Mouse (Mus musculus) MEL (cell line): Measurements from ENCODE around the gene Usp15. TPM values are rescaled to one million over a fixed set of nuclear protein-coding genes. Genes with fewer than 3 reads are reported as not detected.

Experiments used
- DNase-seq: peaks from one replicate; pipeline ENCODE4 v3.0.0; 2011; ENCODE audit warnings: low read depth, low spot score
- H3K27ac ChIP-seq: 2 replicates; pipeline ENCODE4 v1.5.1; 2012; ENCODE audit warnings: low read depth, mild to moderate bottlenecking, control low read depth, low read length, moderate library complexity; ENCODE audit not compliant: control insufficient read depth
- H3K27me3 ChIP-seq, 2 experiments: fragments of 150-350 bp in 1 of 2; sonication (generic) in 1 of 2; 2 replicates each; pipeline ENCODE4 v1.6.1; 2012; ENCODE audit warnings: low read length in 2 of 2, mild to moderate bottlenecking in 2 of 2, improper control_type of control experiment in 1 of 2, moderate library complexity in 1 of 2; ENCODE audit not compliant: insufficient read depth in 2 of 2, control insufficient read depth in 1 of 2
- H3K36me3 ChIP-seq, 2 experiments: 2 replicates each; pipeline ENCODE4 v1.6.1; 2012 to 2014; ENCODE audit warnings: low read length in 2 of 2, improper control_type of control experiment in 1 of 2, inconsistent platforms in 1 of 2, mild to moderate bottlenecking in 1 of 2; ENCODE audit not compliant: insufficient read depth in 2 of 2, control insufficient read depth in 1 of 2
- H3K4me1 ChIP-seq, 2 experiments: fragments of 150-350 bp in 1 of 2; sonication (generic) in 1 of 2; 2 replicates each; pipeline ENCODE4 v1.6.1; 2012; ENCODE audit warnings: low read length in 2 of 2, improper control_type of control experiment in 1 of 2, mild to moderate bottlenecking in 1 of 2; ENCODE audit not compliant: insufficient read depth in 2 of 2, control insufficient read depth in 1 of 2
- H3K4me3 ChIP-seq, 2 experiments: fragments of 150-350 bp in 1 of 2; sonication (generic) in 1 of 2; 2 replicates each; pipeline ENCODE4 v1.5.1; 2012; ENCODE audit warnings: low read depth in 2 of 2, low read length in 2 of 2, mild to moderate bottlenecking in 2 of 2, moderate library complexity in 2 of 2, control low read depth in 1 of 2, improper control_type of control experiment in 1 of 2; ENCODE audit not compliant: control insufficient read depth in 1 of 2, insufficient read depth in 1 of 2
- H3K79me2 ChIP-seq: 2 replicates; pipeline ENCODE4 v1.6.1; 2012; ENCODE audit warnings: mild to moderate bottlenecking, low read length, moderate library complexity; ENCODE audit not compliant: control insufficient read depth, poor library complexity, insufficient read depth
- H3K9ac ChIP-seq: 2 replicates; pipeline ENCODE4 v1.6.1; 2012; ENCODE audit warnings: low read depth, mild to moderate bottlenecking, control low read depth, low read length, moderate library complexity; ENCODE audit not compliant: control insufficient read depth, poor library complexity, severe bottlenecking
- H3K9me3 ChIP-seq: fragments of 150-350 bp; sonication (generic); replicated peaks from 2 replicates; pipeline ENCODE4 v1.6.1; 2012; ENCODE audit warnings: mild to moderate bottlenecking, low read length, improper control_type of control experiment, moderate library complexity; ENCODE audit not compliant: insufficient read depth
- BHLHE40 ChIP-seq: IDR thresholded peaks from 2 replicates; pipeline ENCODE4 v1.6.1; 2012; ENCODE audit warnings: low read depth, mild to moderate bottlenecking, inconsistent platforms, low read length, improper control_type of control experiment, borderline replicate concordance
- CTCF ChIP-seq, 3 experiments: IDR thresholded peaks in 2 of 3; conservative IDR thresholded peaks in 1 of 3; 2 replicates each; pipeline ENCODE4 v1.5.1; 2011 to 2012; ENCODE audit warnings: low read length in 3 of 3, low read depth in 2 of 3, mild to moderate bottlenecking in 2 of 3, improper control_type of control experiment in 1 of 3, inconsistent platforms in 1 of 3, mixed read lengths in 1 of 3, moderate library complexity in 1 of 3; ENCODE audit not compliant: control insufficient read depth in 1 of 3, insufficient read depth in 1 of 3, poor library complexity in 1 of 3, severe bottlenecking in 1 of 3
- GABPA ChIP-seq: IDR thresholded peaks from 2 replicates; pipeline ENCODE4 v1.6.1; 2012; ENCODE audit warnings: low read depth, mild to moderate bottlenecking, inconsistent platforms, low read length, improper control_type of control experiment, moderate library complexity
- GATA1 ChIP-seq: IDR thresholded peaks from 2 replicates; pipeline ENCODE4 v1.6.1; 2011; ENCODE audit warnings: low read depth, low read length, improper control_type of control experiment
- HCFC1 ChIP-seq: IDR thresholded peaks from 2 replicates; pipeline ENCODE4 v1.6.1; 2012; ENCODE audit warnings: low read depth, mild to moderate bottlenecking, inconsistent platforms, low read length, improper control_type of control experiment, moderate library complexity
- MAZ ChIP-seq: IDR thresholded peaks from 2 replicates; pipeline ENCODE4 v1.6.1; 2012; ENCODE audit warnings: low read depth, mild to moderate bottlenecking, inconsistent platforms, low read length, improper control_type of control experiment
- POLR2A ChIP-seq, 2 experiments: IDR thresholded peaks; 2 replicates each; pipeline ENCODE4 v1.6.1; 2011 to 2012; ENCODE audit warnings: low read length in 2 of 2, mild to moderate bottlenecking in 2 of 2, control low read depth in 1 of 2, improper control_type of control experiment in 1 of 2, low read depth in 1 of 2, moderate library complexity in 1 of 2; ENCODE audit not compliant: control insufficient read depth in 1 of 2, insufficient read depth in 1 of 2, poor library complexity in 1 of 2
- POLR2AphosphoS5 ChIP-seq: IDR thresholded peaks from 2 replicates; pipeline ENCODE4 v1.6.1; 2012; ENCODE audit warnings: low read depth, borderline replicate concordance, mild to moderate bottlenecking, inconsistent platforms, low read length, moderate library complexity, mixed read lengths
- RAD21 ChIP-seq: IDR thresholded peaks from 2 replicates; pipeline ENCODE4 v1.6.1; 2011; ENCODE audit warnings: mild to moderate bottlenecking, low read depth, low read length, improper control_type of control experiment
- RCOR1 ChIP-seq: IDR thresholded peaks from 2 replicates; pipeline ENCODE4 v1.6.1; 2012; ENCODE audit warnings: low read depth, mild to moderate bottlenecking, inconsistent platforms, low read length, improper control_type of control experiment
- SMC3 ChIP-seq: IDR thresholded peaks from 2 replicates; pipeline ENCODE4 v1.6.1; 2011; ENCODE audit warnings: low read depth, low read length, improper control_type of control experiment
- TBP ChIP-seq: IDR thresholded peaks from 2 replicates; pipeline ENCODE4 v1.8.0; 2011; ENCODE audit warnings: low read depth, low read length, improper control_type of control experiment
- TCF12 ChIP-seq: IDR thresholded peaks from 2 replicates; pipeline ENCODE4 v1.6.1; 2014; ENCODE audit warnings: low read depth, mild to moderate bottlenecking, inconsistent platforms, low read length, improper control_type of control experiment, moderate library complexity
- USF2 ChIP-seq, 2 experiments: IDR thresholded peaks; 2 replicates each; pipeline ENCODE4 v1.6.1; 2011 to 2012; ENCODE audit warnings: improper control_type of control experiment in 2 of 2, low read length in 2 of 2, borderline replicate concordance in 1 of 2, inconsistent platforms in 1 of 2, low read depth in 1 of 2, mild to moderate bottlenecking in 1 of 2; ENCODE audit not compliant: insufficient read depth in 1 of 2
- ZNF384 ChIP-seq: IDR thresholded peaks from 2 replicates; pipeline ENCODE4 v1.6.1; 2012; ENCODE audit warnings: low read depth, mild to moderate bottlenecking, inconsistent platforms, low read length, improper control_type of control experiment
- polyA plus RNA-seq, 2 experiments: library from polyadenylated mRNA; stranded (reverse) in 1 of 2; unstranded in 1 of 2; fragments of >175 nt in 1 of 2; fragments of >200 nt in 1 of 2; gene quantifications; 2 replicates each; pipeline versions ENCODE4 v1.2.1 to v1.2.4; 2012; ENCODE audit warnings: low replicate concordance in 2 of 2, low read depth in 1 of 2; ENCODE audit not compliant: insufficient read length in 2 of 2, insufficient read depth in 1 of 2, missing spikeins in 1 of 2
- total RNA-seq: library from RNA; depleted of rRNA; stranded (reverse); fragments of 300-350 nt; gene quantifications from 2 replicates; pipeline ENCODE4 v1.2.3, GENCODE M21; 2012

The Usp15 gene
- total and polyA plus RNA-seq, 3 experiments: 98.2 to 150 (median 117) TPM

DNA sequence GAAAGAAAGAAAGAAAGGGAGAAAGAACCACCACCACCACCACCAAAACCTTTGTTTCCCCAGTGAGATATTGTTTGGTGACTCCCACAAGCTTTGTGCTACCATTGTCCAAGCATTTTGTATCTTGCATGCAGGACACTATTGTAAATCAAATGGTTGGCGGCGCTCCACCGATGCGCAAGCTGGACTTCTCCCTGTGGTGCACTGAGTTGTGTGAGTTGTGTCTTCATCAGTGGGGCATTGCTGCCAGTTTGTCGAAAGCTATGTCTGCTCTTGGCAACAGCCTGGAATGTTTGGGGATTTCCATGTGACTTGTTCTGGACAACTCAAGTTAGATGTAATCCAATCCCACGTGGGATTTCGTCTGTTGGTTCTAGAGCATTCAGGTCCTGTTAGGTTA lies 102.3 kb downstream of the Usp15 start:
- TF ChIP-seq POLR2AphosphoS5 (no peak), ZNF384 (no peak), MAZ (no peak), RCOR1 (no peak), GABPA (no peak), SMC3 (no peak)
- no peaks in the 10 kb centered on the region for H3K9me3 ChIP-seq
- H3K36me3 ChIP-seq: peaks cover 0 to 6% of the 10 kb centered on the region in 2 experiments; a peak in 2 of 4 replicates
- H3K27me3 ChIP-seq: no peaks in the 10 kb centered on the region
- no peaks in the 10 kb centered on the region for H3K79me2 ChIP-seq
- H3K9ac ChIP-seq: no peak overlapping the region
- DNase-seq: no peak
- peaks cover 0 to 7% of the 10 kb centered on the region in 2 experiments; a peak in 2 of 4 replicates for H3K4me1 ChIP-seq
- H3K4me3 ChIP-seq: no peak overlapping the region
- no peak overlapping the region for H3K27ac ChIP-seq

- Histone ChIP-seq H3K27me3 (no peaks in the 10 kb centered on the region), H3K9ac (no peak overlapping the region), H3K4me3 (no peak overlapping the region), H3K4me1 (peaks cover 0 to 7% of the 10 kb centered on the region in 2 experiments; a peak in 3 of 4 replicates), H3K27ac (no peak overlapping the region), H3K9me3 (no peaks in the 10 kb centered on the region), H3K79me2 (no peaks in the 10 kb centered on the region), H3K36me3 (peaks cover 0 to 6% of the 10 kb centered on the region in 2 experiments; a peak in 2 of 4 replicates)
- no peak for DNase-seq
- TF ChIP-seq GABPA (no peak), BHLHE40 (no peak), TBP (no peak), POLR2A (IDR thresholded peaks at IDR 0.05; ENCODE audit: control insufficient read depth in 1 of 2, insufficient read depth in 1 of 2, low read depth in 1 of 2, low read length in 2 of 2, poor library complexity in 1 of 2) (no peak), GATA1 (no peak), TCF12 (no peak), RCOR1 (no peak), HCFC1 (no peak), USF2 (IDR thresholded peaks at IDR 0.05; ENCODE audit: borderline replicate concordance in 1 of 2, insufficient read depth in 1 of 2, low read depth in 1 of 2, low read length in 2 of 2) (no peak), CTCF (IDR thresholded peaks at IDR 0.05 in 2 of 3, conservative IDR thresholded peaks at IDR 0.05 in 1 of 3; ENCODE audit: control insufficient read depth in 1 of 3, insufficient read depth in 1 of 3, low read depth in 2 of 3, low read length in 3 of 3, poor library complexity in 1 of 3, severe bottlenecking in 1 of 3) (no peak), RAD21 (no peak)
Measured at GRCm38 (mm10) chr10:123092577-123092976, 104.2 kb downstream of the Usp15 start.
